ENCODE assay signal across 13 mouse cellular contexts in genomic region chr7:126625807-126626600, GRCm38 (mm10). TPM values are rescaled to one million over a fixed set of nuclear protein-coding genes. Genes with fewer than 3 reads are reported as not detected.
A peak's percentile ranks its signal among the peaks of the same experiment; 100 is the strongest.
DNase-seq lines count a peak whose midpoint lies in the region; ATAC-seq lines count a peak whose summit lies in the region.
"Had no signal": no experiment of that assay in that cellular context is flagged by ENCODE, and none has a peak within 500 bp of the region (broad histone marks: within the 10 kb centered on the region; RNA-seq: fewer than 3 reads in every experiment).

No protein-coding gene starts in this region.

- intact Hi-C loops in heart, postnatal 14 days (cut with DNase I): no loop called here

- no peak overlapping the region for H3K4me3 ChIP-seq in liver, embryonic 15.5 days (replicated peaks)
- H3K4me3 ChIP-seq: kidney, embryonic 15.5 days had no signal

- peaks cover 46% of the 10 kb centered on the region for H3K4me1 ChIP-seq in liver, embryonic 15.5 days (replicated peaks)

- WGBS in liver, embryonic 15.5 days (ENCODE audit: insufficient replicate concordance): 66% methylated on average over 3 of the region's 3 CpGs

- H3K27me3 ChIP-seq in liver, embryonic 15.5 days: no peaks in the 10 kb centered on the region
- H3K27me3 ChIP-seq: kidney, embryonic 15.5 days had no signal

- no peak overlapping the region for H3K9ac ChIP-seq in liver, embryonic 15.5 days
- H3K9ac ChIP-seq: kidney, embryonic 15.5 days had no signal

- H3K9me3 ChIP-seq in liver, embryonic 15.5 days (replicated peaks): no peaks in the 10 kb centered on the region
- H3K9me3 ChIP-seq: kidney, embryonic 15.5 days had no signal

- DNase-seq in heart, postnatal 4 days: peak; percentile 6
- no peak for DNase-seq in heart, postnatal 14 days
- peak; percentile 84 for DNase-seq in 3T3-L1 (ENCODE audit: low read depth, low spot score)
- peak; percentile 66 for DNase-seq in NIH3T3 (ENCODE audit: low read depth)
- DNase-seq in right cerebral cortex, postnatal 10 days (ENCODE audit: low spot score in 2 of 2): no peak
- DNase-seq in gastrocnemius, postnatal 10 days: no peak
- DNase-seq in right cerebral cortex, postnatal 4 days: no peak

- H3K27ac ChIP-seq in liver, embryonic 15.5 days (replicated peaks): no peak overlapping the region

- no peak for ATAC-seq in liver, embryonic 15.5 days (ENCODE audit: insufficient read depth)

- H3K36me3 ChIP-seq in liver, embryonic 15.5 days (replicated peaks): no peaks in the 10 kb centered on the region
- H3K36me3 ChIP-seq: kidney, embryonic 15.5 days had no signal

- peak overlapping the region; percentile 28; the same call in 1 of the 2 replicates for H3K4me2 ChIP-seq in liver, embryonic 15.5 days
- H3K4me2 ChIP-seq: kidney, embryonic 15.5 days; midbrain, embryonic 11.5 days had no signal

RNA-seq across cellular contexts. Expression of gene Nupr1, which starts 4.7 kb away (rescaled TPM):
- total RNA-seq in heart, postnatal 4 days (2021): 1 to 10 TPM; 5.7 to 6.8 TPM
- total RNA-seq in heart, postnatal 14 days (2021): 1 to 10 TPM; 8.7 to 9.2 TPM
- 3.7 and 4.6 TPM in 2 replicates for polyA plus RNA-seq in liver, embryonic 15.5 days (2015; fragmentation: Nextera tagmentation; extraction: Ambion mirVana)
- total RNA-seq in gastrocnemius, postnatal 10 days (2021): 10 to 100 TPM; 19.0 to 25.3 TPM

RNA-seq across cellular contexts. Expression of gene Sgf29, which starts 23.1 kb away (rescaled TPM):
- total RNA-seq in heart, postnatal 4 days (2021): 10 to 100 TPM; 30.9 to 33.2 TPM
- 10 to 100 TPM; 24.6 to 28.6 TPM for total RNA-seq in heart, postnatal 14 days (2021)
- 29.1 and 31.0 TPM in 2 replicates for polyA plus RNA-seq in liver, embryonic 15.5 days (2015; fragmentation: Nextera tagmentation; extraction: Ambion mirVana)
- 10 to 100 TPM; 21.9 to 22.9 TPM for total RNA-seq in gastrocnemius, postnatal 10 days (2021)

RNA-seq across cellular contexts. Expression of gene Il27, which starts 31.3 kb away (rescaled TPM):
- not detected for total RNA-seq in heart, postnatal 4 days (2021)
- not detected for total RNA-seq in heart, postnatal 14 days (2021)
- 0.12 and 0.18 TPM in 2 replicates for polyA plus RNA-seq in liver, embryonic 15.5 days (2015; fragmentation: Nextera tagmentation; extraction: Ambion mirVana)
- not detected for total RNA-seq in gastrocnemius, postnatal 10 days (2021)
- total RNA-seq: adrenal gland, postnatal 4 days; gastrocnemius, postnatal 14 days; left cerebral cortex, postnatal 10 days had no signal
- polyA plus RNA-seq: kidney, embryonic 15.5 days; midbrain, embryonic 11.5 days had no signal

RNA-seq across cellular contexts. Expression of gene Cln3, which starts 40.4 kb away (rescaled TPM):
- 10 to 100 TPM; 13.4 to 14.0 TPM for total RNA-seq in heart, postnatal 4 days (2021)
- 10 to 100 TPM; 13.2 to 13.3 TPM for total RNA-seq in heart, postnatal 14 days (2021)
- polyA plus RNA-seq in liver, embryonic 15.5 days (2015; fragmentation: Nextera tagmentation; extraction: Ambion mirVana): 11.9 and 12.6 TPM in 2 replicates
- total RNA-seq in gastrocnemius, postnatal 10 days (2021): 10 to 100 TPM in 1 of 2 experiments, 1 to 10 TPM in 1; 6.3 to 14.3 TPM

RNA-seq across cellular contexts. Expression of gene Apobr, which starts 41.3 kb away (rescaled TPM):
- total RNA-seq in heart, postnatal 4 days (2021): under 1 TPM; 0.21 to 0.95 TPM
- total RNA-seq in heart, postnatal 14 days (2021): 1 to 10 TPM in 1 of 2 experiments, under 1 TPM in 1; 0.65 to 1.7 TPM
- 2.3 and 2.5 TPM in 2 replicates for polyA plus RNA-seq in liver, embryonic 15.5 days (2015; fragmentation: Nextera tagmentation; extraction: Ambion mirVana)
- total RNA-seq in gastrocnemius, postnatal 10 days (2021): 1 to 10 TPM in 1 of 2 experiments, under 1 TPM in 1; 0.59 to 1.0 TPM

Comparison
In these comparisons a context has a peak if more than half of its experiments do, and no peak if none do; other contexts are left out.
1. DNase-seq: peak in heart, postnatal 4 days (single experiment), 3T3-L1 (single experiment) and NIH3T3 (single experiment); none in heart, postnatal 14 days (0 of 2), right cerebral cortex, postnatal 10 days (0 of 2), gastrocnemius, postnatal 10 days (single experiment) and right cerebral cortex, postnatal 4 days (single experiment).